Mouse (Mus musculus): ENCODE results near the gene Clstn3. TPM values are rescaled to one million over a fixed set of nuclear protein-coding genes. Genes with fewer than 3 reads are reported as not detected.

Clstn3 gene
- polyA plus RNA-seq, 1 experiment from 2014 or later = 6.4 TPM

- WGBS = 79% methylated on average over 7 of the region's 7 CpGs
- H3K4me2 ChIP-seq (ENCODE audit: low read depth, low read length) = no peak overlapping the region
- no peaks in the 10 kb centered on the region for H3K9me3 ChIP-seq (replicated peaks; ENCODE audit: control insufficient read depth, low read length)
- H3K36me3 ChIP-seq (replicated peaks; ENCODE audit: control insufficient read depth, insufficient read depth, low read depth, low read length) = no peaks in the 10 kb centered on the region
- H3K9ac ChIP-seq (replicated peaks; ENCODE audit: low read length) = no peak overlapping the region
- no peaks in the 10 kb centered on the region for H3K27me3 ChIP-seq (ENCODE audit: control insufficient read depth, insufficient read depth, low read length)
- no peak overlapping the region for H3K4me3 ChIP-seq (ENCODE audit: low read depth, low read length)
- ATAC-seq (replicated peaks; ENCODE audit: insufficient number of reproducible peaks, low FRiP score, low TSS enrichment, low read depth) (no peak), DNase-seq (ENCODE audit: low spot score) (no peak)
- H3K4me1 ChIP-seq (ENCODE audit: control insufficient read depth, insufficient read depth, low read length) = no peaks in the 10 kb centered on the region
- H3K27ac ChIP-seq (replicated peaks; ENCODE audit: low read depth, low read length) = no peak overlapping the region
These were observed 28.3 kb downstream of the Clstn3 start for GRCm38 (mm10) chr6:124436245-124436644.

DNA sequence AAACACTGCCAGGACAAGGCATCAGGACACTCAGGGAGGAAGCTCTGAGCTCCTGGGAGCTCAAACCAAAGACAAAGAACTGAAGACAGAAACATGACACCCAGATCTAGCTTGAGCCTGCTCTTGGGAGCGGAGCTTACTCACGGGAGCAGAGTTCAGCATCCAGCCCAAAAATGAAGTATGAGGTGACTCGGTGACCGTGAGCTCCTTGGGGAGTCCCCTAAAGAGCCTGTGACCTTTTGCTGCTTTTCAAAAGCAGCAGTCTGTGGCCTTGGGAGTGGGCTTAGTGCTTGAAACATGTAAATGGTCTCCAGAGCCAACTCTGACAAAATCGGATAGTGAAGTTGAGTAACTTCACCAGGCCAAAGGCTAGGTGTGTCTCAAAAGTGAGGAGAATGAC is 29.4 kb downstream of the Clstn3 start:
- no peak overlapping the region for H3K4me3 ChIP-seq (ENCODE audit: low read depth, low read length)
- no peaks in the 10 kb centered on the region for H3K4me1 ChIP-seq (ENCODE audit: control insufficient read depth, insufficient read depth, low read length)
- H3K9me3 ChIP-seq (replicated peaks; ENCODE audit: control insufficient read depth, low read length) = no peaks in the 10 kb centered on the region
- H3K36me3 ChIP-seq (replicated peaks; ENCODE audit: control insufficient read depth, insufficient read depth, low read depth, low read length) = no peaks in the 10 kb centered on the region
- no peaks in the 10 kb centered on the region for H3K27me3 ChIP-seq (ENCODE audit: control insufficient read depth, insufficient read depth, low read length)
- no peak overlapping the region for H3K27ac ChIP-seq (replicated peaks; ENCODE audit: low read depth, low read length)
- DNase-seq (ENCODE audit: low spot score) (no peak), ATAC-seq (replicated peaks; ENCODE audit: insufficient number of reproducible peaks, low FRiP score, low TSS enrichment, low read depth) (no peak)
- no peak overlapping the region for H3K4me2 ChIP-seq (ENCODE audit: low read depth, low read length)
- H3K9ac ChIP-seq (replicated peaks; ENCODE audit: low read length) = no peak overlapping the region
- 72% methylated on average over 5 of the region's 5 CpGs for WGBS

DNA sequence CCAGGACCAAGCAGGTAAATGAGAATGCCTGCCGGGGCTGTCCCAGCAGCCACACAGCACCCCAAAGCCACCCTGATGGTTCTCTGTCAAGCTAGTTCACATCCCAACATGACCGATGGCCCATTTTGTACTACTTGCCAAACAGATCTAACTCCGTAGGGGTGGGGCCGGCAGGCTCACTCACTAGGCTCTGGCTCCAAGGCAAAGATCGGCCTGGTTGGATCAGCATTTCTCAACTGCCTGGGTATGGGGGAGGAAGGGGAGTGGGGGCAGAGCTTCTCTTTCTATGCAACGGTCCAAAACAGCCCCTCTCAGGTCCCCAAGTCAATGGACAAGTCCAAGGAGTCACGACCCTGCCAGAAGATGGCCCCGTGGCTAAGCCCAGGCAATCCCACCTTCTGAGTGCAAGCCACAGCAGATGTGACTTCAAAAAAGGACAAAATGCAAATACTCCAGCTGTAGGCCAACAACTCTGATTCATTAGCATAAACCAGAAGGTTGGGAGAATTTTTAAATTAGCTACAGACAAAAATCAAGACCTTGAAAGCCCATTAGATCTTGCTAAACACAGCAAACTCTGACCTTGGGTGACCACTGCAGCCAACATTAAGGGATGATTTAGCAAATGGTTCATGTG is 30.8 kb downstream of the Clstn3 start:
- Histone ChIP-seq H3K27ac (replicated peaks; ENCODE audit: low read depth, low read length) (no peak overlapping the region), H3K4me2 (ENCODE audit: low read depth, low read length) (no peak overlapping the region), H3K4me3 (ENCODE audit: low read depth, low read length) (no peak overlapping the region), H3K9me3 (replicated peaks; ENCODE audit: control insufficient read depth, low read length) (no peaks in the 10 kb centered on the region), H3K36me3 (replicated peaks; ENCODE audit: control insufficient read depth, insufficient read depth, low read depth, low read length) (no peaks in the 10 kb centered on the region), H3K4me1 (ENCODE audit: control insufficient read depth, insufficient read depth, low read length) (no peaks in the 10 kb centered on the region), H3K27me3 (ENCODE audit: control insufficient read depth, insufficient read depth, low read length) (no peaks in the 10 kb centered on the region), H3K9ac (replicated peaks; ENCODE audit: low read length) (no peak overlapping the region)
- ATAC-seq (replicated peaks; ENCODE audit: insufficient number of reproducible peaks, low FRiP score, low TSS enrichment, low read depth) (no peak), DNase-seq (ENCODE audit: low spot score) (no peak)
- WGBS = 89% methylated on average over 8 of the region's 8 CpGs

- Histone ChIP-seq H3K9ac (replicated peaks; ENCODE audit: low read length) (no peak overlapping the region), H3K4me3 (ENCODE audit: low read depth, low read length) (no peak overlapping the region), H3K9me3 (replicated peaks; ENCODE audit: control insufficient read depth, low read length) (no peaks in the 10 kb centered on the region), H3K4me2 (ENCODE audit: low read depth, low read length) (no peak overlapping the region), H3K36me3 (replicated peaks; ENCODE audit: control insufficient read depth, insufficient read depth, low read depth, low read length) (no peaks in the 10 kb centered on the region), H3K4me1 (ENCODE audit: control insufficient read depth, insufficient read depth, low read length) (no peaks in the 10 kb centered on the region), H3K27me3 (ENCODE audit: control insufficient read depth, insufficient read depth, low read length) (no peaks in the 10 kb centered on the region), H3K27ac (replicated peaks; ENCODE audit: low read depth, low read length) (no peak overlapping the region)
- DNase-seq (ENCODE audit: low spot score) (no peak), ATAC-seq (replicated peaks; ENCODE audit: insufficient number of reproducible peaks, low FRiP score, low TSS enrichment, low read depth) (no peak; the same call in 1 of the 2 replicates)
- WGBS = 41% methylated on average over 8 of the region's 8 CpGs
These were observed 33.7 kb downstream of the Clstn3 start for GRCm38 (mm10) chr6:124430784-124431495.

GRCm38 (mm10) chr6:124430379-124430778 is 34.2 kb downstream of the Clstn3 start:
- H3K4me2 ChIP-seq (ENCODE audit: low read depth, low read length) = no peak overlapping the region
- H3K4me1 ChIP-seq (ENCODE audit: control insufficient read depth, insufficient read depth, low read length) = no peaks in the 10 kb centered on the region
- ATAC-seq (replicated peaks; ENCODE audit: insufficient number of reproducible peaks, low FRiP score, low TSS enrichment, low read depth) = peak; percentile 27; the same call in 1 of the 2 replicates
- H3K27ac ChIP-seq (replicated peaks; ENCODE audit: low read depth, low read length) = no peak overlapping the region
- no peak overlapping the region for H3K9ac ChIP-seq (replicated peaks; ENCODE audit: low read length)
- H3K4me3 ChIP-seq (ENCODE audit: low read depth, low read length) = no peak overlapping the region
- no peak for DNase-seq (ENCODE audit: low spot score)
- H3K27me3 ChIP-seq (ENCODE audit: control insufficient read depth, insufficient read depth, low read length) = no peaks in the 10 kb centered on the region
- no peaks in the 10 kb centered on the region for H3K9me3 ChIP-seq (replicated peaks; ENCODE audit: control insufficient read depth, low read length)
- H3K36me3 ChIP-seq (replicated peaks; ENCODE audit: control insufficient read depth, insufficient read depth, low read depth, low read length) = no peaks in the 10 kb centered on the region
- WGBS = 72% methylated on average over 3 of the region's 3 CpGs

- H3K4me1 ChIP-seq (ENCODE audit: control insufficient read depth, insufficient read depth, low read length) = no peaks in the 10 kb centered on the region
- no peak for ATAC-seq (replicated peaks; ENCODE audit: insufficient number of reproducible peaks, low FRiP score, low TSS enrichment, low read depth)
- no peaks in the 10 kb centered on the region for H3K9me3 ChIP-seq (replicated peaks; ENCODE audit: control insufficient read depth, low read length)
- no peak overlapping the region for H3K4me3 ChIP-seq (ENCODE audit: low read depth, low read length)
- no peaks in the 10 kb centered on the region for H3K36me3 ChIP-seq (replicated peaks; ENCODE audit: control insufficient read depth, insufficient read depth, low read depth, low read length)
- WGBS = 69% methylated on average over 6 of the region's 6 CpGs
- H3K27ac ChIP-seq (replicated peaks; ENCODE audit: low read depth, low read length) = no peak overlapping the region
- H3K9ac ChIP-seq (replicated peaks; ENCODE audit: low read length) = no peak overlapping the region
- DNase-seq (ENCODE audit: low spot score) = no peak
- H3K4me2 ChIP-seq (ENCODE audit: low read depth, low read length) = no peak overlapping the region
- no peaks in the 10 kb centered on the region for H3K27me3 ChIP-seq (ENCODE audit: control insufficient read depth, insufficient read depth, low read length)
These were observed 36.6 kb downstream of the Clstn3 start for GRCm38 (mm10) chr6:124427791-124428576.

DNA sequence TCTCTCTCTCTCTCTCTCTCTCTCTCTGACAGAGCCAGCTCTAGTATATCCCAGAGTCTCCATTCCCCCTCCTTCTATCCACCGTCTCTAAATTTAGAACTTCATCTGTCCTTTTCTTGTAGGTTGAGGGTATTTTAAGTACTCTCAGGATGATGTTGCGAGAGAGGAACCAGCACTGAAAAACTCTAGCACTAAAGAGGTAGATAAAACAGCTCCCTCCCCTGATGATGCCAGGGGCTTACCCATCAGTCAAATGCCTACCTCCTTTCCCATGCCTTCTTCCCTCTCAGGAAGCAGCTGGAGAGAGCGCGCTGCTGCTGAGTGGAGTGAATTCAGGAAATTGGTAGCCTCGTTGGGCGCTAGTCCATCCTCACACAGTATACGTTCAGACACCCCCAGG is 37.3 kb downstream of the Clstn3 start:
- H3K4me3 ChIP-seq (ENCODE audit: low read depth, low read length) = no peak overlapping the region
- no peaks in the 10 kb centered on the region for H3K27me3 ChIP-seq (ENCODE audit: control insufficient read depth, insufficient read depth, low read length)
- H3K4me2 ChIP-seq (ENCODE audit: low read depth, low read length) = no peak overlapping the region
- no peak overlapping the region for H3K27ac ChIP-seq (replicated peaks; ENCODE audit: low read depth, low read length)
- no peak overlapping the region for H3K9ac ChIP-seq (replicated peaks; ENCODE audit: low read length)
- H3K9me3 ChIP-seq (replicated peaks; ENCODE audit: control insufficient read depth, low read length) = no peaks in the 10 kb centered on the region
- no peak for DNase-seq (ENCODE audit: low spot score)
- H3K4me1 ChIP-seq (ENCODE audit: control insufficient read depth, insufficient read depth, low read length) = no peaks in the 10 kb centered on the region
- no peak for ATAC-seq (replicated peaks; ENCODE audit: insufficient number of reproducible peaks, low FRiP score, low TSS enrichment, low read depth)
- H3K36me3 ChIP-seq (replicated peaks; ENCODE audit: control insufficient read depth, insufficient read depth, low read depth, low read length) = no peaks in the 10 kb centered on the region
- 83% methylated on average over 7 of the region's 7 CpGs for WGBS

- no peak overlapping the region for H3K4me3 ChIP-seq (ENCODE audit: low read depth, low read length)
- H3K9ac ChIP-seq (replicated peaks; ENCODE audit: low read length) = no peak overlapping the region
- no peaks in the 10 kb centered on the region for H3K9me3 ChIP-seq (replicated peaks; ENCODE audit: control insufficient read depth, low read length)
- H3K4me2 ChIP-seq (ENCODE audit: low read depth, low read length) = no peak overlapping the region
- H3K27ac ChIP-seq (replicated peaks; ENCODE audit: low read depth, low read length) = no peak overlapping the region
- no peaks in the 10 kb centered on the region for H3K36me3 ChIP-seq (replicated peaks; ENCODE audit: control insufficient read depth, insufficient read depth, low read depth, low read length)
- ATAC-seq (replicated peaks; ENCODE audit: insufficient number of reproducible peaks, low FRiP score, low TSS enrichment, low read depth) = no peak
- no peaks in the 10 kb centered on the region for H3K4me1 ChIP-seq (ENCODE audit: control insufficient read depth, insufficient read depth, low read length)
- DNase-seq (ENCODE audit: low spot score) = no peak
- H3K27me3 ChIP-seq (ENCODE audit: control insufficient read depth, insufficient read depth, low read length) = no peaks in the 10 kb centered on the region
- WGBS = 65% methylated on average over 3 of the region's 3 CpGs
These were observed 38.0 kb downstream of the Clstn3 start for GRCm38 (mm10) chr6:124426604-124427003.

Data from embryonic facial prominence, embryonic 11.5 days (tissue).